Mouse (Mus musculus) Patski (cell line): ENCODE results near the gene Galns. TPM values are rescaled to one million over a fixed set of nuclear protein-coding genes. Genes with fewer than 3 reads are reported as not detected.

Experiments used
- ATAC-seq: fragments of 100-300 bp; one replicate; pipeline ENCODE4 v1.8.0; 2021
- CTCF ChIA-PET: fragments of 350-600 bp; sonication (Branson Sonifier 250); formaldehyde crosslinking; loops from one replicate; lab custom pipeline; 2022; ENCODE audit warnings: inconsistent platforms; lab: Charles Lee
- POLR2A ChIA-PET: fragments of 350-600 bp; sonication (Branson Sonifier 250); formaldehyde crosslinking; loops from one replicate; lab custom pipeline; 2022; ENCODE audit warnings: antibody characterized with exemption, inconsistent platforms; lab: Charles Lee
- DNase-seq: peaks from one replicate; pipeline ENCODE4 v3.0.0-alpha.2; 2011; ENCODE audit warnings: low read depth, low spot score
- H3K27me3 ChIP-seq: fragments of 371-371 bp; one replicate; pipeline ENCODE4 v1.5.1; 2021
- CTCF ChIP-seq: fragments of 100-300 bp; IDR thresholded peaks from one replicate; pipeline ENCODE4 v1.5.1; 2021
- in situ Hi-C: fragments of 300-500 bp; cut with MboI; formaldehyde crosslinking; loops from 3 replicates; pipeline ENCODE4 v1.11.1; 2018; ENCODE audit warnings: low pct_unique_long_range_greater_than_20kb, mixed read lengths
- polyA plus RNA-seq: library from polyadenylated mRNA; unstranded; gene quantifications from one replicate; pipeline ENCODE4 v1.2.3, GENCODE M21; 2021

Gene Galns
- polyA plus RNA-seq, 1 experiment from 2014 or later: 60.3 TPM

- TF ChIP-seq CTCF: no peak
- ChIA-PET POLR2A (interaction anchor here (1.2 kb wide), 1 partner anchor 20 kb away, joined by 3 read pairs; no protein-coding TSS in a partner anchor), CTCF (no interaction called here)
- no peaks in the 10 kb centered on the region for H3K27me3 ChIP-seq
- ATAC-seq (no peak), DNase-seq (no peak)
- in situ Hi-C loops: no loop called here
These were observed 15.2 kb downstream of the Galns start for GRCm38 (mm10) chr8:122596031-122596430.

- H3K27me3 ChIP-seq: no peaks in the 10 kb centered on the region
- in situ Hi-C loops: no loop called here
- TF ChIP-seq CTCF: no peak
- CTCF ChIA-PET: interaction anchor here (1.0 to 1.4 kb wide), 2 partner anchors 9 to 10 kb away, joined by 3 to 4 read pairs; no protein-coding TSS in a partner anchor
- ATAC-seq (no peak), DNase-seq (no peak)
- POLR2A ChIA-PET: interaction anchor here (1.6 kb wide), 1 partner anchor 10 kb away, joined by 3 read pairs; no protein-coding TSS in a partner anchor
These were observed 17.3 kb downstream of the Galns start for GRCm38 (mm10) chr8:122593783-122594507.

GRCm38 (mm10) chr8:122593240-122593639 is 18.0 kb downstream of the Galns start:
- no peak for TF ChIP-seq CTCF
- in situ Hi-C loops: no loop called here
- H3K27me3 ChIP-seq: no peaks in the 10 kb centered on the region
- ChIA-PET POLR2A (interaction anchor here (1.6 kb wide), 1 partner anchor 10 kb away, joined by 3 read pairs; no protein-coding TSS in a partner anchor), CTCF (interaction anchor here (1.4 kb wide), 1 partner anchor 11 kb away, joined by 3 read pairs; no protein-coding TSS in a partner anchor)
- DNase-seq (no peak), ATAC-seq (no peak)

GRCm38 (mm10) chr8:122586749-122587148 is 24.5 kb downstream of the Galns start:
- ATAC-seq: no peak

DNA sequence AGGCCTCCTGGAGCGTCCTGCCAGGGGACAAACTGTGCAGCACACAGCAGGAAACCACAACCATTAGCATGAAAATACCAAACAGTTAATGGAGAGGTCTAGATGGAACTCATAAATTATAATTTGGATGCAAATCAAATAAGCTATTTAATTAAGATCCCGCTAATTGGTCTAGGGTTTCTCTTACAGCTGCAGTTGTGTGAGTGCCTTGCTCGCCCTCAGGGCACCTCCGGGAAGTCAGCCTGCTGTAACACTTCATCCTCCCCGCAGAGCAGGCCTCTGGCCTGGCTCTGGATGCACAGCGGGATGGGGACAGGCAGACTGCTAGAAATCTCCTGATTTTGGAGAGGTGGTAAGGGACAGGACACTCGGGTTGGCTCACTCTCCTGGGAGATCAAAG is 25.1 kb downstream of the Galns start:
- no peak for ATAC-seq
- DNase-seq: no peak
- H3K27me3 ChIP-seq: no peaks in the 10 kb centered on the region
- in situ Hi-C loops: no loop called here
- no peak for TF ChIP-seq CTCF
- ChIA-PET POLR2A (no interaction called here), CTCF (interaction anchor here (1.5 kb wide), 1 partner anchor 15 kb away, joined by 7 read pairs; no protein-coding TSS in a partner anchor)

More at GRCm38 (mm10) chr8:122586749-122587148, 24.5 kb downstream of the Galns start:
- no peaks in the 10 kb centered on the region for H3K27me3 ChIP-seq
- ChIA-PET POLR2A (interaction anchor here (0.7 kb wide), 1 partner anchor 10 kb away, joined by 3 read pairs; the partner anchor contains the start of gene Aprt), CTCF (no interaction called here)
- no peak for DNase-seq
- in situ Hi-C loops: no loop called here
- TF ChIP-seq CTCF: no peak

GRCm38 (mm10) chr8:122585411-122585891 is 25.8 kb downstream of the Galns start:
- DNase-seq: no peak
- ChIA-PET CTCF (interaction anchor here (0.9 to 1.5 kb wide), 2 partner anchors 15 to 22 kb away, joined by 3 to 7 read pairs; no protein-coding TSS in a partner anchor), POLR2A (no interaction called here)
- in situ Hi-C loops: no loop called here
- TF ChIP-seq CTCF: no peak
- H3K27me3 ChIP-seq: no peaks in the 10 kb centered on the region
- peak; percentile 24 for ATAC-seq

- no peak for TF ChIP-seq CTCF
- ChIA-PET POLR2A (interaction anchor here (0.8 kb wide), 1 partner anchor 10 kb away, joined by 3 read pairs; no protein-coding TSS in a partner anchor), CTCF (interaction anchor here (0.9 to 1.5 kb wide), 3 partner anchors 9 to 23 kb away, joined by 3 to 7 read pairs (median 4); no protein-coding TSS in a partner anchor)
- in situ Hi-C loops: no loop called here
- H3K27me3 ChIP-seq: no peaks in the 10 kb centered on the region
- ATAC-seq (no peak), DNase-seq (no peak)
These were observed 26.3 kb downstream of the Galns start for GRCm38 (mm10) chr8:122584981-122585380.

GRCm38 (mm10) chr8:122580926-122581325 is 30.3 kb downstream of the Galns start:
- in situ Hi-C loops: no loop called here
- TF ChIP-seq CTCF: no peak

GRCm38 (mm10) chr8:122579196-122579595 is 32.1 kb downstream of the Galns start:
- no peak for TF ChIP-seq CTCF
- CTCF ChIA-PET: no interaction called here
- in situ Hi-C loops: no loop called here
- POLR2A ChIA-PET: interaction anchor here (1.3 to 5.6 kb wide), 3 partner anchors 25 to 31 kb away, joined by 3 to 26 read pairs (median 3); partner anchors contain the start of genes Galns and Trappc2l
- DNase-seq: no peak
- H3K27me3 ChIP-seq: no peaks in the 10 kb centered on the region
- ATAC-seq: no peak

More at GRCm38 (mm10) chr8:122580926-122581325, 30.3 kb downstream of the Galns start:
- DNase-seq (no peak), ATAC-seq (no peak)
- no peaks in the 10 kb centered on the region for H3K27me3 ChIP-seq
- ChIA-PET CTCF (interaction anchor here (1.4 kb wide), 1 partner anchor 29 kb away, joined by 3 read pairs; no protein-coding TSS in a partner anchor), POLR2A (interaction anchor here (0.9 to 1.3 kb wide), 3 partner anchors 14 to 24 kb away, joined by 3 read pairs; no protein-coding TSS in a partner anchor)

GRCm38 (mm10) chr8:122577116-122577515 is 34.1 kb downstream of the Galns start:
- no peak for DNase-seq
- ChIA-PET CTCF (interaction anchor here (2.8 kb wide), 1 partner anchor 28 kb away, joined by 7 read pairs; no protein-coding TSS in a partner anchor), POLR2A (interaction anchor here (1.1 to 5.6 kb wide), 4 partner anchors 10 to 144 kb away, joined by 3 to 26 read pairs (median 8); partner anchors contain the start of genes Cdt1, Cyba, Galns and Trappc2l)
- no peaks in the 10 kb centered on the region for H3K27me3 ChIP-seq
- in situ Hi-C loops: no loop called here
- no peak for TF ChIP-seq CTCF
- ATAC-seq: no peak
